Mouse (Mus musculus) granulocyte monocyte progenitor cell, adult 5-6 weeks (primary cell): Measurements from ENCODE around the gene Fbxo46. TPM values are rescaled to one million over a fixed set of nuclear protein-coding genes. Genes with fewer than 3 reads are reported as not detected.
A peak's percentile ranks its signal among the peaks of the same experiment; 100 is the strongest.
"Not testable (repeated sequence)": the region's sequence is repeated elsewhere in the genome, so short reads cannot be mapped to it uniquely, and the experiment has no call there.

Source experiments
- ATAC-seq: replicated peaks from 2 replicates; pipeline ENCODE4 v1.8.0; 2016; ENCODE audit warnings: mild to moderate bottlenecking, moderate TSS enrichment, inconsistent platforms; ENCODE audit not compliant: poor library complexity, severe bottlenecking
- total RNA-seq, 2 experiments: library from RNA; stranded (forward) in 1 of 2; stranded (reverse) in 1 of 2; fragments of 200-712, 200-1000 nt in 1 of 2; fragments of >200 nt in 1 of 2; fragmentation: Nextera tagmentation in 1 of 2; gene quantifications; 2 replicates each; pipeline ENCODE4 v1.2.3; 2014 to 2017

Fbxo46 gene
- total RNA-seq, 2 experiments from 2014 or later = 4.7 to 4.9 TPM

GRCm38 (mm10) chr7:19129396-19129795, 9.7 kb downstream of the Fbxo46 start:
- no peak for ATAC-seq

GRCm38 (mm10) chr7:19130657-19131056, 11.0 kb downstream of the Fbxo46 start:
- ATAC-seq = peak; percentile 15; the same call in 1 of the 2 replicates

GRCm38 (mm10) chr7:19131324-19131848, 11.7 kb downstream of the Fbxo46 start:
- ATAC-seq = peak; percentile 98

GRCm38 (mm10) chr7:19136168-19136567, 16.5 kb downstream of the Fbxo46 start:
- ATAC-seq = no peak

GRCm38 (mm10) chr7:19136673-19137334, 17.1 kb downstream of the Fbxo46 start:
- ATAC-seq = no peak

GRCm38 (mm10) chr7:19137380-19137779, 17.7 kb downstream of the Fbxo46 start:
- peak; percentile 53 for ATAC-seq

GRCm38 (mm10) chr7:19146793-19147192, 27.1 kb downstream of the Fbxo46 start:
- no peak for ATAC-seq

- no peak for ATAC-seq
These were observed 27.9 kb downstream of the Fbxo46 start for GRCm38 (mm10) chr7:19147497-19148045.

- no peak for ATAC-seq
These were observed 28.7 kb downstream of the Fbxo46 start for GRCm38 (mm10) chr7:19148180-19148874.

- ATAC-seq = peak; percentile 85
These were observed 29.3 kb downstream of the Fbxo46 start, which contains the start of gene Qpctl for GRCm38 (mm10) chr7:19148875-19149541. Gene Qpctl (minus strand): TSS chr7:19149291.

- peak; percentile 82 for ATAC-seq
These were observed 30.0 kb downstream of the Fbxo46 start, which contains the start of gene Snrpd2 for GRCm38 (mm10) chr7:19149626-19150025. Gene Snrpd2 (plus strand): TSS chr7:19149722.

GRCm38 (mm10) chr7:19151121-19151520, 31.5 kb downstream of the Fbxo46 start:
- ATAC-seq = not testable (repeated sequence)

GRCm38 (mm10) chr7:19154796-19155195, 35.1 kb downstream of the Fbxo46 start:
- ATAC-seq = no peak

GRCm38 (mm10) chr7:19155825-19156475, 36.3 kb downstream of the Fbxo46 start:
- no peak for ATAC-seq

- ATAC-seq = peak; percentile 94
These were observed 37.6 kb downstream of the Fbxo46 start for GRCm38 (mm10) chr7:19157160-19157800.

- no peak for ATAC-seq
These were observed 38.9 kb downstream of the Fbxo46 start for GRCm38 (mm10) chr7:19158601-19159000.

- ATAC-seq = no peak
These were observed 39.8 kb downstream of the Fbxo46 start for GRCm38 (mm10) chr7:19159411-19159810.

GRCm38 (mm10) chr7:19160115-19160514, 40.5 kb downstream of the Fbxo46 start:
- peak; percentile 31 for ATAC-seq

- no peak for ATAC-seq
These were observed 43.3 kb downstream of the Fbxo46 start for GRCm38 (mm10) chr7:19162928-19163327.

- ATAC-seq = no peak
These were observed 44.1 kb downstream of the Fbxo46 start for GRCm38 (mm10) chr7:19163752-19164151.
